Mouse (Mus musculus) midbrain, embryonic 10.5 days (tissue): ENCODE results near the gene Med17. TPM values are rescaled to one million over a fixed set of nuclear protein-coding genes. Genes with fewer than 3 reads are reported as not detected.

Experiments used
- DNase-seq: peaks from one replicate; pipeline ENCODE4 v3.0.0-alpha.2; 2017; ENCODE audit warnings: low spot score
- H3K27ac ChIP-seq: fragments of 300-500 bp; sonication (generic); replicated peaks from 2 replicates; pipeline ENCODE4 v1.5.1; 2016; ENCODE audit warnings: mild to moderate bottlenecking
- H3K27me3 ChIP-seq: fragments of 300-500 bp; sonication (generic); 2 replicates; pipeline ENCODE4 v1.6.1; 2016; ENCODE audit warnings: low read depth, mild to moderate bottlenecking; ENCODE audit not compliant: poor library complexity, severe bottlenecking
- H3K36me3 ChIP-seq: fragments of 300-500 bp; sonication (generic); 2 replicates; pipeline ENCODE4 v1.6.1; 2016; ENCODE audit warnings: mild to moderate bottlenecking, moderate library complexity
- H3K4me1 ChIP-seq: fragments of 300-500 bp; sonication (generic); 2 replicates; pipeline ENCODE4 v1.6.1; 2016
- H3K4me3 ChIP-seq: fragments of 300-500 bp; sonication (generic); 2 replicates; pipeline ENCODE4 v1.5.1; 2016; ENCODE audit warnings: mild to moderate bottlenecking, moderate library complexity
- H3K9me3 ChIP-seq: fragments of 300-500 bp; sonication (generic); replicated peaks from 2 replicates; pipeline ENCODE4 v1.6.1; 2016; ENCODE audit warnings: mild to moderate bottlenecking
- WGBS: fragments of 180-500 bp; shearing (Covaris S2); methylation state at CpG from one replicate; pipeline ENCODE4 v1.1.7; 2016; 5-methylcytosine and 5-hydroxymethylcytosine counted together
- polyA plus RNA-seq: library from polyadenylated mRNA; unstranded; fragments of >200 nt; fragmentation: Nextera tagmentation; extraction: Ambion mirVana; gene quantifications from 2 replicates; pipeline ENCODE4 v1.2.1, GENCODE M21; 2016

Med17 gene
- polyA plus RNA-seq, 1 experiment from 2014 or later, result 42.4 TPM

GRCm38 (mm10) chr9:15279139-15279648 is 537 bp downstream of the Med17 start:
- no peak for DNase-seq
- Histone ChIP-seq H3K9me3 (no peaks in the 10 kb centered on the region), H3K27me3 (no peaks in the 10 kb centered on the region), H3K36me3 (peaks cover 31% of the 10 kb centered on the region), H3K27ac (peak overlapping the region; percentile 92), H3K4me3 (peak overlapping the region; percentile 98), H3K4me1 (peaks cover 25% of the 10 kb centered on the region)
- WGBS, result 9% methylated on average over 19 of the region's 19 CpGs

- Histone ChIP-seq H3K36me3 (peaks cover 40% of the 10 kb centered on the region), H3K27me3 (no peaks in the 10 kb centered on the region), H3K27ac (no peak overlapping the region), H3K9me3 (no peaks in the 10 kb centered on the region), H3K4me1 (peaks cover 25% of the 10 kb centered on the region), H3K4me3 (peak overlapping the region; percentile 98; the same call in 1 of the 2 replicates)
- no peak for DNase-seq
- WGBS, result 96% methylated on average over 3 of the region's 3 CpGs
Observed at GRCm38 (mm10) chr9:15278343-15278742, 1.4 kb downstream of the Med17 start.

- H3K4me3 ChIP-seq, result no peak overlapping the region
- peaks cover 55% of the 10 kb centered on the region for H3K36me3 ChIP-seq
- H3K4me1 ChIP-seq, result peaks cover 25% of the 10 kb centered on the region
- WGBS, result 94% methylated on average over 4 of the region's 4 CpGs
- no peaks in the 10 kb centered on the region for H3K27me3 ChIP-seq
- no peak for DNase-seq
- no peaks in the 10 kb centered on the region for H3K9me3 ChIP-seq
- H3K27ac ChIP-seq, result no peak overlapping the region
Observed at GRCm38 (mm10) chr9:15276855-15277254, 2.9 kb downstream of the Med17 start.

- Histone ChIP-seq H3K36me3 (peaks cover 84% of the 10 kb centered on the region), H3K27ac (no peak overlapping the region), H3K4me1 (peaks cover 11% of the 10 kb centered on the region), H3K4me3 (no peak overlapping the region), H3K9me3 (no peaks in the 10 kb centered on the region), H3K27me3 (no peaks in the 10 kb centered on the region)
- no peak for DNase-seq
- WGBS, result 94% methylated on average over 2 of the region's 2 CpGs
Observed at GRCm38 (mm10) chr9:15273981-15274380, 5.8 kb downstream of the Med17 start.

- H3K4me3 ChIP-seq, result no peak overlapping the region
- no peaks in the 10 kb centered on the region for H3K9me3 ChIP-seq
- 96% methylated on average over 10 of the region's 10 CpGs for WGBS
- H3K4me1 ChIP-seq, result no peaks in the 10 kb centered on the region
- DNase-seq, result no peak
- H3K27ac ChIP-seq, result no peak overlapping the region
- peaks cover 85% of the 10 kb centered on the region for H3K36me3 ChIP-seq
- no peaks in the 10 kb centered on the region for H3K27me3 ChIP-seq
Observed at GRCm38 (mm10) chr9:15263487-15263886, 16.2 kb downstream of the Med17 start.

GRCm38 (mm10) chr9:15261980-15262379 is 17.8 kb downstream of the Med17 start:
- Histone ChIP-seq H3K4me3 (no peak overlapping the region), H3K27ac (no peak overlapping the region), H3K9me3 (no peaks in the 10 kb centered on the region), H3K36me3 (peaks cover 70% of the 10 kb centered on the region), H3K27me3 (no peaks in the 10 kb centered on the region), H3K4me1 (no peaks in the 10 kb centered on the region)
- WGBS, result 95% methylated on average over 8 of the region's 8 CpGs
- DNase-seq, result no peak

- Histone ChIP-seq H3K4me1 (no peaks in the 10 kb centered on the region), H3K27ac (no peak overlapping the region), H3K4me3 (no peak overlapping the region), H3K36me3 (peaks cover 12% of the 10 kb centered on the region), H3K27me3 (no peaks in the 10 kb centered on the region), H3K9me3 (no peaks in the 10 kb centered on the region)
- 86% methylated on average over 3 of the region's 3 CpGs for WGBS
- no peak for DNase-seq
Observed at GRCm38 (mm10) chr9:15256214-15256613, 23.5 kb downstream of the Med17 start.

- Histone ChIP-seq H3K9me3 (no peaks in the 10 kb centered on the region), H3K4me3 (no peak overlapping the region), H3K27ac (no peak overlapping the region), H3K27me3 (no peaks in the 10 kb centered on the region), H3K36me3 (no peaks in the 10 kb centered on the region), H3K4me1 (no peaks in the 10 kb centered on the region)
- WGBS, result 85% methylated on average over 7 of the region's 7 CpGs
- no peak for DNase-seq
Observed at GRCm38 (mm10) chr9:15254501-15254900, 25.2 kb downstream of the Med17 start.

GRCm38 (mm10) chr9:15252196-15252595 is 27.5 kb downstream of the Med17 start:
- H3K36me3 ChIP-seq, result no peaks in the 10 kb centered on the region
- no peaks in the 10 kb centered on the region for H3K9me3 ChIP-seq
- 87% methylated on average over 7 of the region's 7 CpGs for WGBS
- DNase-seq, result no peak
- H3K4me3 ChIP-seq, result no peak overlapping the region
- H3K27me3 ChIP-seq, result no peaks in the 10 kb centered on the region
- H3K4me1 ChIP-seq, result no peaks in the 10 kb centered on the region
- no peak overlapping the region for H3K27ac ChIP-seq

GRCm38 (mm10) chr9:15250376-15250775 is 29.4 kb downstream of the Med17 start:
- Histone ChIP-seq H3K36me3 (no peaks in the 10 kb centered on the region), H3K4me1 (no peaks in the 10 kb centered on the region), H3K9me3 (no peaks in the 10 kb centered on the region), H3K27me3 (no peaks in the 10 kb centered on the region), H3K4me3 (no peak overlapping the region), H3K27ac (no peak overlapping the region)
- 82% methylated on average over 7 of the region's 7 CpGs for WGBS
- DNase-seq, result no peak

- 79% methylated on average over 14 of the region's 14 CpGs for WGBS
- no peaks in the 10 kb centered on the region for H3K4me1 ChIP-seq
- no peak for DNase-seq
Observed at GRCm38 (mm10) chr9:15245319-15246075, 34.2 kb downstream of the Med17 start.

GRCm38 (mm10) chr9:15242130-15242529 is 37.6 kb downstream of the Med17 start:
- Histone ChIP-seq H3K9me3 (no peaks in the 10 kb centered on the region), H3K27ac (no peak overlapping the region), H3K36me3 (no peaks in the 10 kb centered on the region), H3K4me3 (no peak overlapping the region), H3K4me1 (peaks cover 15% of the 10 kb centered on the region), H3K27me3 (peaks cover 29% of the 10 kb centered on the region)
- 89% methylated on average over 1 of the region's 1 CpGs for WGBS
- no peak for DNase-seq

More at GRCm38 (mm10) chr9:15245319-15246075, 34.2 kb downstream of the Med17 start:
- Histone ChIP-seq H3K36me3 (no peaks in the 10 kb centered on the region), H3K9me3 (no peaks in the 10 kb centered on the region), H3K4me3 (no peak overlapping the region), H3K27ac (no peak overlapping the region), H3K27me3 (peaks cover 3% of the 10 kb centered on the region)

GRCm38 (mm10) chr9:15241596-15241939 is 38.2 kb downstream of the Med17 start:
- Histone ChIP-seq H3K27ac (no peak overlapping the region), H3K9me3 (no peaks in the 10 kb centered on the region), H3K36me3 (no peaks in the 10 kb centered on the region), H3K27me3 (peaks cover 29% of the 10 kb centered on the region), H3K4me1 (peaks cover 15% of the 10 kb centered on the region), H3K4me3 (no peak overlapping the region)
- WGBS, result 53% methylated on average over 9 of the region's 9 CpGs
- peak; percentile 55 for DNase-seq
